Mouse (Mus musculus) liver, embryonic 13.5 days (tissue): ENCODE results near the gene Fstl1. TPM values are rescaled to one million over a fixed set of nuclear protein-coding genes. Genes with fewer than 3 reads are reported as not detected.

ENCODE experiments used
- ATAC-seq: fragments of 200-750 bp; cut with Nextera tagmentation; 2 replicates; pipeline ENCODE4 v1.8.0; 2017; ENCODE audit warnings: low read depth, mild to moderate bottlenecking, moderate number of reproducible peaks, moderate library complexity
- DNase-seq: peaks from one replicate; pipeline ENCODE4 v3.0.0; 2022
- H3K27ac ChIP-seq: fragments of 300-500 bp; sonication (generic); 2 replicates; pipeline ENCODE4 v1.5.1; 2015; ENCODE audit warnings: moderate library complexity, mild to moderate bottlenecking, inconsistent platforms
- H3K27me3 ChIP-seq: fragments of 300-500 bp; sonication (generic); 2 replicates; pipeline ENCODE4 v1.6.1; 2015; ENCODE audit warnings: mild to moderate bottlenecking, inconsistent platforms
- H3K36me3 ChIP-seq: fragments of 300-500 bp; sonication (generic); 2 replicates; pipeline ENCODE4 v1.6.1; 2015; ENCODE audit warnings: mild to moderate bottlenecking, inconsistent platforms
- H3K4me1 ChIP-seq: fragments of 300-500 bp; sonication (generic); replicated peaks from 2 replicates; pipeline ENCODE4 v1.6.1; 2015; ENCODE audit warnings: inconsistent platforms
- H3K4me2 ChIP-seq: fragments of 300-500 bp; sonication (generic); 2 replicates; pipeline ENCODE4 v1.6.1; 2015; ENCODE audit warnings: inconsistent platforms, mild to moderate bottlenecking, moderate library complexity
- H3K4me3 ChIP-seq: fragments of 300-500 bp; sonication (generic); replicated peaks from 2 replicates; pipeline ENCODE4 v1.5.1; 2015; ENCODE audit warnings: mild to moderate bottlenecking, inconsistent platforms
- H3K9ac ChIP-seq: fragments of 300-500 bp; sonication (generic); 2 replicates; pipeline ENCODE4 v1.6.1; 2015; ENCODE audit warnings: mild to moderate bottlenecking, inconsistent platforms
- H3K9me3 ChIP-seq: fragments of 300-500 bp; sonication (generic); replicated peaks from 2 replicates; pipeline ENCODE4 v1.6.1; 2016; ENCODE audit warnings: inconsistent platforms
- WGBS: fragments of 180-500 bp; shearing (Covaris S2); methylation state at CpG from one replicate; pipeline ENCODE4 v1.1.7; 2015; ENCODE audit not compliant: insufficient replicate concordance; 5-methylcytosine and 5-hydroxymethylcytosine counted together
- polyA plus RNA-seq: library from polyadenylated mRNA; unstranded; fragments of >200 nt; fragmentation: Nextera tagmentation; extraction: Ambion mirVana; gene quantifications from 2 replicates; pipeline ENCODE4 v1.2.1, GENCODE M21; 2015

The Fstl1 gene
- polyA plus RNA-seq, 1 experiment from 2014 or later = 26.6 TPM

DNA sequence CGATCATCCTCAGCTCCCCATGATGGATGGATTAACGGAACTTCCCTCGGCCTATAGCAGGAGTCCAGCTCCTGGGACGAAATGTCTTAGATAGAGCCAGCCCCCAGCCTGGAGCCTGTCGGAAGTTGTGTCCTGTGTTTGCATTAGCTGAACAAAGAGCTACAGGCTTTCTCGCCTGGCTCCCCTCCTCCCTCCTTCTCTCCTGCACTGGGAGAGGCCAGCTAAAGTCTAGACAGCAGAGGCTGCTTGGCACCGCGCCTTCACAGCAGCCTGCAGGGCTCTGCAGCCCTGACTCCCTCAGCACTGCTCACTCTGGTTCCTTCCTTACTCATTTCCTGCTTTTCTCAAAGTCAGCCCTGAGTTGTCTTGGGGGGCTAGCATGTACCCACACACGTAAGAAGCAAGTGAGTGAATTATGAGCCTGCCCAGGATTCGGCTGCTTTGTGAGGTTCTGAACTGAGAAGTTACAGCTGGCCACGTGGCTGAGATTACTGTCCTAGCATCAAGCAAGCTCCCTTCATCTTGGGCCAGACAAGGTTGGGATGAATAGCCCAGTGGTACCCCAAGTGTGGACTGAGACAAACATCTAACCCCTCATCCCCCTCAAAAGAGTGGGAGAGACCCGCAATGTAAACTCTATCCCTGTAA is 11.8 kb downstream of the Fstl1 start:
- no peaks in the 10 kb centered on the region; the same call in 1 of the 2 replicates for H3K27me3 ChIP-seq
- H3K4me2 ChIP-seq = no peak overlapping the region
- DNase-seq (no peak), ATAC-seq (peak; percentile 39; the same call in 1 of the 2 replicates)
- no peak overlapping the region for H3K27ac ChIP-seq
- peaks cover 13% of the 10 kb centered on the region for H3K4me1 ChIP-seq
- no peak overlapping the region for H3K9ac ChIP-seq
- H3K4me3 ChIP-seq = no peak overlapping the region
- no peaks in the 10 kb centered on the region for H3K9me3 ChIP-seq
- H3K36me3 ChIP-seq = no peaks in the 10 kb centered on the region
- 51% methylated on average over 12 of the region's 12 CpGs for WGBS

- Histone ChIP-seq H3K36me3 (no peaks in the 10 kb centered on the region), H3K9me3 (no peaks in the 10 kb centered on the region), H3K9ac (no peak overlapping the region), H3K4me1 (peaks cover 13% of the 10 kb centered on the region), H3K27ac (0 out of 2 replicates have a peak overlapping the region, but pooled peaks have one; percentile 4), H3K4me3 (no peak overlapping the region), H3K4me2 (no peak overlapping the region), H3K27me3 (no peaks in the 10 kb centered on the region; the same call in 1 of the 2 replicates)
- DNase-seq (no peak), ATAC-seq (no peak)
- WGBS = 77% methylated on average over 6 of the region's 6 CpGs
These were observed 12.3 kb downstream of the Fstl1 start for GRCm38 (mm10) chr16:37789015-37789381.

- no peaks in the 10 kb centered on the region for H3K9me3 ChIP-seq
- DNase-seq (no peak), ATAC-seq (no peak)
- H3K9ac ChIP-seq = no peak overlapping the region
- peaks cover 13% of the 10 kb centered on the region for H3K4me1 ChIP-seq
- H3K4me2 ChIP-seq = no peak overlapping the region
- H3K4me3 ChIP-seq = no peak overlapping the region
- 0 out of 2 replicates have a peak overlapping the region, but pooled peaks have one; percentile 4 for H3K27ac ChIP-seq
- no peaks in the 10 kb centered on the region; the same call in 1 of the 2 replicates for H3K27me3 ChIP-seq
- H3K36me3 ChIP-seq = no peaks in the 10 kb centered on the region
- WGBS = 64% methylated on average over 6 of the region's 6 CpGs
These were observed 12.8 kb downstream of the Fstl1 start for GRCm38 (mm10) chr16:37789394-37789920.

GRCm38 (mm10) chr16:37790008-37790780 is 13.5 kb downstream of the Fstl1 start:
- Histone ChIP-seq H3K4me3 (no peak overlapping the region), H3K36me3 (no peaks in the 10 kb centered on the region), H3K4me1 (peaks cover 13% of the 10 kb centered on the region), H3K9ac (no peak overlapping the region), H3K27ac (no peak overlapping the region), H3K9me3 (no peaks in the 10 kb centered on the region), H3K4me2 (no peak overlapping the region), H3K27me3 (no peaks in the 10 kb centered on the region; the same call in 1 of the 2 replicates)
- no peak for DNase-seq
- ATAC-seq = no peak
- WGBS = 32% methylated on average over 12 of the region's 12 CpGs

DNA sequence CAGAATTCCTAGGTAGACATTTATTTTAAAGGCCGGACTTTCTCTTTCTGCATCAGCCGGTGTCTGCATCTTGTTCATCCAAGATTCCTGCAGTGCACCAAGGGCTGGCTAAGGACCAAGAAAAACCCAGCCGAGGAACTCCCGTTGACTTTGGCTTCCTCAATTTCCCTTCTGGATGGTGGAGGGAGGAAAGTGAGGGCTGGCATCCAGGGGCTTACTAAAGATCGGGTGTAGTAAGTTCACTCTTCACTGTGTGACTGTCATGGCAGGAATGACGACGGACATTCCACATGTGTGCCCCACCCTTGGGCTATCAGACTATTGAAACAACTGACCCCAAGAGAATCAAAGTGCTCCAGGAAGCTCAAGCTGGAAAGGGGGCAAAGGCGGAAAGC is 14.1 kb downstream of the Fstl1 start:
- Histone ChIP-seq H3K9me3 (no peaks in the 10 kb centered on the region), H3K27ac (no peak overlapping the region), H3K9ac (no peak overlapping the region), H3K4me2 (no peak overlapping the region), H3K4me1 (peaks cover 13% of the 10 kb centered on the region), H3K27me3 (no peaks in the 10 kb centered on the region; the same call in 1 of the 2 replicates), H3K4me3 (no peak overlapping the region), H3K36me3 (no peaks in the 10 kb centered on the region)
- DNase-seq = no peak
- WGBS = 73% methylated on average over 8 of the region's 8 CpGs
- no peak for ATAC-seq

DNA sequence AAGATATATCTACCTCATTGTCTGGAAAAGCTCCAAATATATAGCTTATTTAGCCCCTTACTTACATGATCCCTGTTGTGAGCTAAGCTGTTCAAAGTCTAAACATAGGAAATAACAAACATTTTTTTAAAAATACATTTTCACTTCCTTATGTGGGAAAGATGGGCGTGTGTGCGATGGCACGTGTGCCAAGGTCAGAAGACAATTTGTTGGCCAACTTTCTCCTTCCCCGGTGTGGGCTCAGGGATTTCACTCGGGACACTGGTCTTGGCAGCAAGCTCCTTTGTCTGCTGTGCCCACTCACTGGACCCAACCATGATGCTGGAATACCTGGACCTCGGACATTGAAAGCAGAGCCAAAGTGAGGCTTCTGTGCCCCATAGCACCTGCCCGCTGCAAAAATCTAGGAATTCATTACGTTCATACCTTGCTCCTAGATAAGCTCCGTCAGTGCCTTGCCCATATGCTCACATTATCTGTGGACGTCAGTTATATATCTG is 19.0 kb downstream of the Fstl1 start:
- Histone ChIP-seq H3K36me3 (no peaks in the 10 kb centered on the region), H3K4me1 (no peaks in the 10 kb centered on the region), H3K4me3 (no peak overlapping the region), H3K27ac (no peak overlapping the region), H3K9ac (no peak overlapping the region), H3K9me3 (0 out of 2 replicates have a peak, but pooled peaks cover 3% of the 10 kb centered on the region), H3K4me2 (no peak overlapping the region), H3K27me3 (no peaks in the 10 kb centered on the region)
- ATAC-seq (no peak), DNase-seq (no peak)
- 70% methylated on average over 10 of the region's 10 CpGs for WGBS

GRCm38 (mm10) chr16:37796270-37796669 is 19.6 kb downstream of the Fstl1 start:
- ATAC-seq = no peak
- Histone ChIP-seq H3K27ac (no peak overlapping the region), H3K9me3 (0 out of 2 replicates have a peak, but pooled peaks cover 3% of the 10 kb centered on the region), H3K4me2 (no peak overlapping the region), H3K4me3 (no peak overlapping the region), H3K9ac (no peak overlapping the region), H3K27me3 (no peaks in the 10 kb centered on the region), H3K4me1 (no peaks in the 10 kb centered on the region), H3K36me3 (no peaks in the 10 kb centered on the region)
- no peak for DNase-seq
- WGBS = 75% methylated on average over 11 of the region's 11 CpGs

DNA sequence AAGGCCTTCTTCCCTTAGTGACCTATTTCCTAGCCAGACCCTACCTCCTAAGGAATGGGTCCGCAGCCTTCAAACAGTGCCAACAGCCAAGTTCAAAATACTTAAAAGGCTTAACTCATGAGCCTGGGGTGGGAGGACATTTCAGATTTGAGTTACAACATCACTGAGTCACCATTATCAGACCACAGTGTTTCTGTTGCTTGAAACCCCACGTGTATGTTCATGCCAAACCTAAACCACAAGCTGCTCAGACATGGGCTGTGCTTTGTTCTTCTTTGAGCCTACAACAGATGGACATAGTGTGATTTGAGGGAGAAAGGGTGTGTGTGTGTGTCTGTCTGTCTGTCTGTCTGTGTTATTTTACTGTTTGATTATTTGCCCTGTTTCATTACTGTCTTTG is 24.4 kb downstream of the Fstl1 start:
- H3K4me3 ChIP-seq = no peak overlapping the region
- no peaks in the 10 kb centered on the region for H3K4me1 ChIP-seq
- WGBS = 42% methylated on average over 2 of the region's 2 CpGs
- no peak overlapping the region for H3K9ac ChIP-seq
- no peak overlapping the region for H3K4me2 ChIP-seq
- H3K9me3 ChIP-seq = 0 out of 2 replicates have a peak, but pooled peaks cover 3% of the 10 kb centered on the region
- H3K36me3 ChIP-seq = no peaks in the 10 kb centered on the region
- ATAC-seq = no peak
- H3K27ac ChIP-seq = no peak overlapping the region
- DNase-seq = no peak
- no peaks in the 10 kb centered on the region for H3K27me3 ChIP-seq

DNA sequence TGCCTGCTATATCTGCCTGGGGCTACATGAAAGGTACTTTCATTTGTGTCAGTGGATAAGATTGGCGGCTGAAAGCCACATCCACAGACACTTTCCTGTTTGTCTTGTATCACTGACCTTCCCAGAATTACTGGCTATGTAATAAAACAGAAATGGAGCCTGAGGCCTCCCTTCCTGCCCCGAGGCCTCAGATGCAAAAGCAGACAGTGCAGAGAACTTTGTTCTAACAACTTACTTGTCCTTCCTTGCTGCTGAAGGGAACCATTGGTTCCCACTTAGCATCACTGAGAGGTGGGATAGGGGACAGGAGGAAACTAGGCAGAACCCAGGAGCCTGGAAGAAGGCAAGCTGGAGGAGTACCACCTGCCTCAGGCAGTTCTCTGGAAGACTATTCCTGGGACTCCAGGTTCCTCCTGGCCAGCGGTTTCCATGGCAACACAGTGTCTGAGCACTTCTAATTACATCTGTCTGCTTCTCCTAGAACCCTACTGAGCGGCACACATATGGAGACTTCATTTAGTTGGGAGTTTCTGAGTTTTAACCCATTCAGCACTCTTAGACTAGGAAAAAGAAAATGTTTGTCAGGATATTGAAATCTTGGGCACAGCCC is 26.1 kb downstream of the Fstl1 start:
- Histone ChIP-seq H3K4me2 (no peak overlapping the region), H3K27ac (no peak overlapping the region), H3K36me3 (no peaks in the 10 kb centered on the region), H3K9ac (no peak overlapping the region), H3K4me3 (no peak overlapping the region), H3K9me3 (0 out of 2 replicates have a peak, but pooled peaks cover 3% of the 10 kb centered on the region), H3K4me1 (no peaks in the 10 kb centered on the region), H3K27me3 (no peaks in the 10 kb centered on the region)
- no peak for ATAC-seq
- WGBS = 54% methylated on average over 4 of the region's 4 CpGs
- DNase-seq = no peak

- H3K9me3 ChIP-seq = 0 out of 2 replicates have a peak, but pooled peaks cover 3% of the 10 kb centered on the region
- H3K9ac ChIP-seq = no peak overlapping the region
- ATAC-seq (no peak), DNase-seq (no peak)
- no peaks in the 10 kb centered on the region for H3K27me3 ChIP-seq
- H3K36me3 ChIP-seq = no peaks in the 10 kb centered on the region
- no peak overlapping the region for H3K4me2 ChIP-seq
- H3K4me3 ChIP-seq = no peak overlapping the region
- 69% methylated on average over 9 of the region's 9 CpGs for WGBS
- H3K27ac ChIP-seq = no peak overlapping the region
- H3K4me1 ChIP-seq = no peaks in the 10 kb centered on the region
These were observed 26.8 kb downstream of the Fstl1 start for GRCm38 (mm10) chr16:37803387-37803950.
